In genomic region chr10:6341572-6341971, GRCm38 (mm10) we compare ENCODE assay signal across 27 mouse cellular contexts.
A peak's percentile ranks its signal among the peaks of the same experiment; 100 is the strongest.
DNase-seq lines count a peak whose midpoint lies in the region; ATAC-seq and TF ChIP-seq lines count a peak whose summit lies in the region.
"Had no signal": no experiment of that assay in that cellular context is flagged by ENCODE, and none has a peak within 500 bp of the region (broad histone marks: within the 10 kb centered on the region; RNA-seq: fewer than 3 reads in every experiment).

No protein-coding gene starts in this region.

- ATAC-seq in hindbrain, embryonic 13.5 days (ENCODE audit: low FRiP score) = peak; percentile 49; the same call in 1 of the 2 replicates
- ATAC-seq in hindbrain, embryonic 12.5 days (ENCODE audit: low FRiP score) = no peak
- ATAC-seq in midbrain, embryonic 16.5 days = 0 out of 2 replicates have a peak, but pooled peaks have one; percentile 28
- ATAC-seq in midbrain, embryonic 11.5 days (ENCODE audit: low FRiP score) = no peak
- no peak for ATAC-seq in hindbrain, postnatal 0 days
- ATAC-seq: CD4-positive, CD25-positive, alpha-beta regulatory T cell, adult 4 months; intestine, postnatal 0 days had no signal

- no peak for TF ChIP-seq CTCF in hindbrain, postnatal 0 days (IDR thresholded peaks at IDR 0.05; ENCODE audit: low read depth)

- no peaks in the 10 kb centered on the region for H3K27me3 ChIP-seq in hindbrain, embryonic 13.5 days
- no peaks in the 10 kb centered on the region for H3K27me3 ChIP-seq in hindbrain, embryonic 12.5 days
- H3K27me3 ChIP-seq in midbrain, embryonic 16.5 days (ENCODE audit: control insufficient read depth, insufficient read depth, low read depth, low read length) = no peaks in the 10 kb centered on the region
- H3K27me3 ChIP-seq in midbrain, embryonic 11.5 days (ENCODE audit: control insufficient read depth, insufficient read depth, low read length) = no peaks in the 10 kb centered on the region
- no peaks in the 10 kb centered on the region for H3K27me3 ChIP-seq in hindbrain, postnatal 0 days (ENCODE audit: insufficient read depth, low read length)
- H3K27me3 ChIP-seq: embryonic facial prominence, embryonic 15.5 days; forebrain, embryonic 12.5 days; heart, embryonic 15.5 days had no signal

- H3K27ac ChIP-seq in hindbrain, embryonic 13.5 days = no peak overlapping the region
- H3K27ac ChIP-seq in hindbrain, embryonic 12.5 days = no peak overlapping the region
- H3K27ac ChIP-seq in midbrain, embryonic 16.5 days (ENCODE audit: low read length) = no peak overlapping the region
- no peak overlapping the region for H3K27ac ChIP-seq in midbrain, embryonic 11.5 days (ENCODE audit: low read depth, low read length)
- no peak overlapping the region for H3K27ac ChIP-seq in hindbrain, postnatal 0 days
- H3K27ac ChIP-seq: embryonic facial prominence, embryonic 10.5 days; embryonic facial prominence, embryonic 15.5 days; forebrain, embryonic 12.5 days; heart, embryonic 10.5 days; heart, embryonic 15.5 days; liver, embryonic 14.5 days; macrophage had no signal

- no peak overlapping the region for H3K4me3 ChIP-seq in hindbrain, embryonic 13.5 days
- H3K4me3 ChIP-seq in hindbrain, embryonic 12.5 days = no peak overlapping the region
- H3K4me3 ChIP-seq in midbrain, embryonic 16.5 days (ENCODE audit: low read depth, low read length) = no peak overlapping the region
- no peak overlapping the region for H3K4me3 ChIP-seq in midbrain, embryonic 11.5 days (ENCODE audit: low read depth, low read length)
- no peak overlapping the region for H3K4me3 ChIP-seq in hindbrain, postnatal 0 days (ENCODE audit: low read length)
- H3K4me3 ChIP-seq: embryonic facial prominence, embryonic 10.5 days; embryonic facial prominence, embryonic 15.5 days; forebrain, embryonic 12.5 days; heart, embryonic 10.5 days; heart, embryonic 15.5 days had no signal

- no peak for DNase-seq in midbrain, embryonic 11.5 days (ENCODE audit: low spot score, missing footprints)
- DNase-seq in hindbrain, postnatal 0 days (ENCODE audit: low spot score) = peak; percentile 31
- peak; percentile 66 for DNase-seq in retina, embryonic 14.5 days (ENCODE audit: low spot score)
- no peak for DNase-seq in gastrocnemius, adult 8-10 months (ENCODE audit: low spot score in 2 of 2)
- no peak for DNase-seq in layer of hippocampus, postnatal 10 days (ENCODE audit: low spot score in 2 of 2)
- DNase-seq: adrenal gland, postnatal 36 days; cerebellum, adult 11-12 months; cerebellum, adult 9-11 months; gastrocnemius, postnatal 25 days; heart, adult 11 months; kidney, adult 9 months; kidney, postnatal 10 days; liver; lung, adult 2 months; lung, postnatal 10 days had no signal

- no peak overlapping the region for H3K4me2 ChIP-seq in hindbrain, embryonic 13.5 days
- H3K4me2 ChIP-seq in hindbrain, embryonic 12.5 days (replicated peaks) = no peak overlapping the region
- H3K4me2 ChIP-seq in midbrain, embryonic 16.5 days (ENCODE audit: low read length) = no peak overlapping the region
- H3K4me2 ChIP-seq in midbrain, embryonic 11.5 days = no peak overlapping the region
- no peak overlapping the region for H3K4me2 ChIP-seq in hindbrain, postnatal 0 days (ENCODE audit: low read depth, low read length)
- H3K4me2 ChIP-seq: embryonic facial prominence, embryonic 15.5 days; forebrain, embryonic 12.5 days; heart, embryonic 15.5 days had no signal

- H3K9ac ChIP-seq in hindbrain, embryonic 13.5 days = no peak overlapping the region
- H3K9ac ChIP-seq in hindbrain, embryonic 12.5 days = no peak overlapping the region
- no peak overlapping the region for H3K9ac ChIP-seq in midbrain, embryonic 16.5 days (ENCODE audit: low read depth, low read length)
- no peak overlapping the region for H3K9ac ChIP-seq in midbrain, embryonic 11.5 days (ENCODE audit: low read length)
- H3K9ac ChIP-seq in hindbrain, postnatal 0 days (replicated peaks; ENCODE audit: low read length) = no peak overlapping the region
- H3K9ac ChIP-seq: embryonic facial prominence, embryonic 15.5 days; forebrain, embryonic 12.5 days; heart, embryonic 15.5 days; liver, embryonic 14.5 days had no signal

- WGBS in hindbrain, embryonic 13.5 days = 65% methylated on average over 8 of the region's 8 CpGs
- WGBS in hindbrain, embryonic 12.5 days = 79% methylated on average over 8 of the region's 8 CpGs
- 64% methylated on average over 8 of the region's 8 CpGs for WGBS in midbrain, embryonic 16.5 days
- 88% methylated on average over 8 of the region's 8 CpGs for WGBS in midbrain, embryonic 11.5 days
- 55% methylated on average over 8 of the region's 8 CpGs for WGBS in hindbrain, postnatal 0 days

- no peaks in the 10 kb centered on the region for H3K9me3 ChIP-seq in hindbrain, embryonic 13.5 days
- no peaks in the 10 kb centered on the region for H3K9me3 ChIP-seq in hindbrain, embryonic 12.5 days (replicated peaks)
- no peaks in the 10 kb centered on the region for H3K9me3 ChIP-seq in midbrain, embryonic 16.5 days (replicated peaks; ENCODE audit: control insufficient read depth, low read length, poor library complexity, severe bottlenecking)
- H3K9me3 ChIP-seq in midbrain, embryonic 11.5 days (ENCODE audit: control insufficient read depth, low read length) = no peaks in the 10 kb centered on the region
- H3K9me3 ChIP-seq in hindbrain, postnatal 0 days (ENCODE audit: low read length) = no peaks in the 10 kb centered on the region
- H3K9me3 ChIP-seq: embryonic facial prominence, embryonic 10.5 days; embryonic facial prominence, embryonic 15.5 days; forebrain, embryonic 12.5 days; heart, embryonic 10.5 days; heart, embryonic 15.5 days had no signal

- H3K36me3 ChIP-seq in hindbrain, embryonic 13.5 days = no peaks in the 10 kb centered on the region
- no peaks in the 10 kb centered on the region for H3K36me3 ChIP-seq in hindbrain, embryonic 12.5 days
- H3K36me3 ChIP-seq in midbrain, embryonic 16.5 days (ENCODE audit: control insufficient read depth, insufficient read depth, low read length) = no peaks in the 10 kb centered on the region
- no peaks in the 10 kb centered on the region for H3K36me3 ChIP-seq in midbrain, embryonic 11.5 days (ENCODE audit: control insufficient read depth, insufficient read depth, low read length)
- H3K36me3 ChIP-seq in hindbrain, postnatal 0 days (ENCODE audit: insufficient read depth, low read length) = no peaks in the 10 kb centered on the region
- H3K36me3 ChIP-seq: embryonic facial prominence, embryonic 10.5 days; embryonic facial prominence, embryonic 15.5 days; forebrain, embryonic 12.5 days; heart, embryonic 10.5 days; heart, embryonic 15.5 days had no signal

- H3K4me1 ChIP-seq in hindbrain, embryonic 13.5 days (replicated peaks) = no peaks in the 10 kb centered on the region
- H3K4me1 ChIP-seq in hindbrain, embryonic 12.5 days = no peaks in the 10 kb centered on the region
- H3K4me1 ChIP-seq in midbrain, embryonic 16.5 days (ENCODE audit: control insufficient read depth, insufficient read depth, low read length) = no peaks in the 10 kb centered on the region
- no peaks in the 10 kb centered on the region for H3K4me1 ChIP-seq in midbrain, embryonic 11.5 days (ENCODE audit: control insufficient read depth, insufficient read depth, low read length)
- H3K4me1 ChIP-seq in hindbrain, postnatal 0 days (ENCODE audit: insufficient read depth, low read length) = no peaks in the 10 kb centered on the region
- H3K4me1 ChIP-seq: embryonic facial prominence, embryonic 10.5 days; embryonic facial prominence, embryonic 15.5 days; forebrain, embryonic 12.5 days; heart, embryonic 10.5 days; heart, embryonic 15.5 days had no signal

Comparison
In these comparisons a context has a peak if more than half of its experiments do, and no peak if none do; other contexts are left out.
1. ATAC-seq: peak in hindbrain, embryonic 13.5 days (single experiment) and midbrain, embryonic 16.5 days (single experiment); none in hindbrain, embryonic 12.5 days (single experiment), midbrain, embryonic 11.5 days (single experiment) and hindbrain, postnatal 0 days (single experiment).
2. DNase-seq: peak in hindbrain, postnatal 0 days (single experiment) and retina, embryonic 14.5 days (single experiment); none in midbrain, embryonic 11.5 days (single experiment), gastrocnemius, adult 8-10 months (0 of 2) and layer of hippocampus, postnatal 10 days (0 of 2).